Mouse (Mus musculus): Measurements from ENCODE around the gene Glod4.

Glod4 gene

DNA sequence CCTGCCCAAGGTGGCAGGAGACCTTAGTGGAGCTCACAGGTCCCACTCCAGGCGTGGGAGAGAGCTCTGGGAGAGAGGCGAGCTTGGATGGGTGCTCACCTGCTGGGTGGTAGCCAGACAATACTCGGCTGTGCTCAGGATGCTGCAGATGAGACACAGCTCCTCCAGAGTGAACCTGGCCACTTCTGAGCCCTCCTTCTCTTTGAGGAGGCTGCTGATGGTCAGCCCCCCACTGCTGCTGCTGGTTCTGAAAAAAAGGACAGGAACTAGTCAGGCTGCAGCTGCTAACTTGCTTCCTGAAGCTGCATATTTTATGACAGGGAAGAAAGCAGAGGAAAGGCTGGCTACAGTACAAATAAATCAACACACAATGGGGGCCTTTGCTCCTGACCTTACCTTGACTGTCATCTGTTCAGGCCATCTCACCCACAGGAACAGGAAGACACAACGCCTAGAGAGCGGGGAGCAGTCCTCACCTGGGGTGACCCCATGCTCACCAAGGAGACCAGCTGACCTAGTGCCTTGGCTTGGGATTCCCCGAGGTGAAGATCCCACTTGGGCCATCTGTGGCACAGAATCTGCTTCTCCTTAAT, 162.4 kb downstream of the Glod4 start:
- no peak for DNase-seq (ENCODE audit: low spot score in 2 of 2)

- no peak for DNase-seq (ENCODE audit: low spot score in 2 of 2)
These were observed 163.2 kb downstream of the Glod4 start for GRCm38 (mm10) chr11:76080293-76080692.

GRCm38 (mm10) chr11:76077341-76077740, 166.2 kb downstream of the Glod4 start:
- DNase-seq (ENCODE audit: low spot score in 2 of 2), result no peak

GRCm38 (mm10) chr11:76074296-76075093, 169.0 kb downstream of the Glod4 start:
- no peak for DNase-seq (ENCODE audit: low spot score in 2 of 2)
